Mouse (Mus musculus): ENCODE measurements around the gene Lgals3. TPM values are rescaled to one million over a fixed set of nuclear protein-coding genes. Genes with fewer than 3 reads are reported as not detected.
A peak's percentile ranks its signal among the peaks of the same experiment; 100 is the strongest.

The Lgals3 gene
- polyA plus RNA-seq, 1 experiment from 2014 or later: 2.5 TPM

DNA sequence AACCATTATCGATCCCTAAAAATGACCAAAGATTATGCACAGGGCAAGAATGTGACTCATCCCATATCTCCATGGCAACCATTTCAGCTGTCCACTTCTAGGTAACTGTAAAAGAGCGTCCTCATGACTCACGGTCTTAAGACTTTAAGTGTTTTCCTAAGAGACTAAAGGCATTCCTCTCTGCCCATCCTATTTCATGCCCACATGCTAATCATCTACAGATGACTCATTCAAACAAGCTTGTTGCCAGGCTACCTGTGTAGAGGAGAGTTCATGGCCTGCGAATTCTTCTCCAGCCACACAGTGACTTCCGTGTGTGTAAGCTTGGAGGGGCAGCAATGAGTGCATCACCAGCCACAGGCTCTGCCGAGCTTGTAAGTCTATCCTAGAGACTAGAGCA lies 4.1 kb downstream of the Lgals3 start:
- H3K4me2 ChIP-seq (replicated peaks): no peak overlapping the region
- no peaks in the 10 kb centered on the region for H3K36me3 ChIP-seq
- H3K4me3 ChIP-seq: no peak overlapping the region
- WGBS: 56% methylated on average over 6 of the region's 6 CpGs
- peaks cover 16% of the 10 kb centered on the region for H3K4me1 ChIP-seq
- no peaks in the 10 kb centered on the region for H3K9me3 ChIP-seq
- H3K9ac ChIP-seq: no peak overlapping the region
- H3K27ac ChIP-seq: no peak overlapping the region
- H3K27me3 ChIP-seq: peaks cover 22% of the 10 kb centered on the region
- ATAC-seq (ENCODE audit: insufficient number of reproducible peaks, insufficient read depth, low FRiP score, low TSS enrichment): no peak

DNA sequence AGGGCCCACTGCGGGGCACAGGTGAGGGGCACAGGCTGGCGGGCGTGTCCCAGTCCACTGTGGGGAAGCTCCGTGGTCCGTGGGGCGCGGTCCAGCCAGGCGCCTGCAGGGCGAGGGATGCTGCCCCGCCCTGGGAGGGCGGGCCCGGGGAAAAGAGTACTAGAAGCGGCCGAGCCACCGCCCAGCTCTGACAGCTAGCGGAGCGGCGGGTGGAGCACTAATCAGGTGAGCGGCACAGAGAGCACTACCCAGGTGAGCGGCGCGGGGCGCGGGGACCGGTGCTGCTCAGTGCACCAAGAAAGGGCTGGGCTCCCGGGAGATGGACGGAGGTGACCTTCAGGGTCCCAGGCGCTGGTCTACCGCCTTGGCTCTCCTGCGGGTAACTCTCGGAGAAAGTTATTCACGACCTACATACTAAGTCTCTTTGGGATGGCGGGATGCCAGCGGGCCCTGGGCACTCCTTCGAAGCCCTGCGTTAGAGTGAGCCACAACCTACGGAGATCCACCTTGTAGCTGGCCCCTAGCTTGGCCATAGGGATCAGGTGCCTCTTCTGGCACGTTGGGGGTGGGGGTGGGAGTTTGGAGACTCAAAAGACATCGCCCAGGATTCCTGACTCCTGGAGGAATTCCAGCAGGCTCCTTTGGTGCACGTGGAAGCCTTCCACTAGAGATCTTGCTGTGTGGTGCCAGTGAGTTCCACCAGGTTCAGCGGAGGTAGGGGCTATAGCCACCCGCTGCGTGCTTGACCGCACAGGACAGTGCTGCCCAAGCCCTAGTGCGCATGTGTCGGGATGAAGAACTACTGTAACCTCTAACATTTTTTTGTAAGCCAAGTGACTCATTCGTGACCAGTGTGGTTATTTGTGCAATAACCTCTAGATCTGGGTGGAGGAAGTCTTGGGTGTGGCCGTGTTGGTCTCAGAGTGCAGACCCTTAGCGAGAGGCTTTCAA lies 6.5 kb downstream of the Lgals3 start:
- Histone ChIP-seq H3K9ac (no peak overlapping the region), H3K9me3 (no peaks in the 10 kb centered on the region), H3K27me3 (peaks cover 22% of the 10 kb centered on the region), H3K4me1 (peaks cover 12% of the 10 kb centered on the region), H3K4me2 (replicated peaks) (peak overlapping the region; percentile 52), H3K4me3 (peak overlapping the region; percentile 28), H3K27ac (no peak overlapping the region), H3K36me3 (no peaks in the 10 kb centered on the region)
- WGBS: 17% methylated on average over 49 of the region's 49 CpGs
- ATAC-seq (ENCODE audit: insufficient number of reproducible peaks, insufficient read depth, low FRiP score, low TSS enrichment): no peak

DNA sequence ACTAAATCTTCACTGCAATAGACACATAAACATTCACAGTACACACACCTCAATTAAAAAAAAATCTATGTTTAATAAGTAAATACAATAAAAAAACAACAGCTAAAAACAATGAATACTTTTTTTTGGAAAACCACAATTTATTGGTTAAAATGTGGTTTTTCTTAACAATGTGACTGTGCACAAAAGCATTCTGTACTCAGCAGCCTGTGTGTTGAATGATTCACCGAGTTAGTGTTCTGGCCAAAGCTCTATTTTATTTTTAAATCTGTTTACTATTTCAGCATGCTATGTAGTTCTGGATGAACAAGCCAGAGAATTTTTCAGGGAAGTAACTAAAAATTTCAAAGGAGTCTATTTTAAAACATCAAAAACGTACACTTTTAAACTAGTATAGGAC lies 9.0 kb downstream of the Lgals3 start:
- no peaks in the 10 kb centered on the region for H3K9me3 ChIP-seq
- ATAC-seq (ENCODE audit: insufficient number of reproducible peaks, insufficient read depth, low FRiP score, low TSS enrichment): no peak
- no peak overlapping the region for H3K9ac ChIP-seq
- H3K4me3 ChIP-seq: no peak overlapping the region
- H3K4me1 ChIP-seq: peaks cover 12% of the 10 kb centered on the region
- 78% methylated on average over 2 of the region's 2 CpGs for WGBS
- H3K27me3 ChIP-seq: peaks cover 22% of the 10 kb centered on the region
- no peak overlapping the region for H3K27ac ChIP-seq
- H3K36me3 ChIP-seq: no peaks in the 10 kb centered on the region
- H3K4me2 ChIP-seq (replicated peaks): no peak overlapping the region

DNA sequence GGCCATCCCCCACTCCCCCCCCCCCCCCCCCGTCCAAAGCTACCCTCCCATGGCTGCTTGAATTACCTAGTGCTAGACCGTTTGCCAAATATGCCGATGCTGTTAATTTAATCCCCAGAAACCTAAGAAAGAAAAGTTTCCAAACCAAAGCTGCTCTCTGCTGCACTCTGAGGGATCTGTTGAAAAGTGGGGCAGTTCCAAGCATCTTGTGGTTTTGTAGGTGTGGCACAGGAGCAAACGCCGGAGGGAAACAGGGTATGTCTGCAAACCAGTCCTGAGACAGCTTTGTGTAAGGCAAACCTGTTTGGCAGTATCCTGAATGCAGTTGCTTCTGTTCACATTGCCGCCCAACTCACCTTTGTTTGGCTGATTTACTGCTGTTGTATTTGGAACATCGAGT lies 10.8 kb downstream of the Lgals3 start:
- WGBS: 59% methylated on average over 7 of the region's 7 CpGs
- ATAC-seq (ENCODE audit: insufficient number of reproducible peaks, insufficient read depth, low FRiP score, low TSS enrichment): no peak
- Histone ChIP-seq H3K27ac (no peak overlapping the region), H3K4me3 (no peak overlapping the region), H3K27me3 (peaks cover 15% of the 10 kb centered on the region), H3K9ac (no peak overlapping the region), H3K4me2 (replicated peaks) (no peak overlapping the region), H3K36me3 (no peaks in the 10 kb centered on the region), H3K9me3 (no peaks in the 10 kb centered on the region), H3K4me1 (peaks cover 9% of the 10 kb centered on the region)

DNA sequence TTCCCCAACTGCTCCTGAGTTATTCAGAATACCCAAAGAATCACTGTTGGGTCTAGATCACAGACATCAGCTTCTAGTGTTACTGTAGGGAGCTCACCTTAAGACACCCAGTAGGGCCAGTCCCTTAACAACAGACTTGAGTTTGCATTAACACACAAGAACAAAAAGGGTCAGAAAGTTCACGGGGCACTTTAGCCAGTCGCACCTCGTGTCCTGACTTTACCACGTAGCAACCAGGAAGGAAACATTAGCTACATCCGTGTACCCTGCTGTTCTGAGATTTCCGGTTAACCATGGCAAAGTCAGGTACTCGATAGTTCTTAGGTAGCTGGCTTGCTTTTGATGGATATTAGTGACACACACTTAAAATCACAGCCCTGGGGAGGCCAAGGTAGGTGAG lies 16.4 kb downstream of the Lgals3 start:
- Histone ChIP-seq H3K4me3 (no peak overlapping the region), H3K27ac (no peak overlapping the region), H3K9ac (no peak overlapping the region), H3K4me1 (no peaks in the 10 kb centered on the region), H3K4me2 (replicated peaks) (no peak overlapping the region), H3K9me3 (no peaks in the 10 kb centered on the region), H3K27me3 (no peaks in the 10 kb centered on the region), H3K36me3 (peaks cover 23% of the 10 kb centered on the region)
- 86% methylated on average over 7 of the region's 7 CpGs for WGBS
- ATAC-seq (ENCODE audit: insufficient number of reproducible peaks, insufficient read depth, low FRiP score, low TSS enrichment): no peak

DNA sequence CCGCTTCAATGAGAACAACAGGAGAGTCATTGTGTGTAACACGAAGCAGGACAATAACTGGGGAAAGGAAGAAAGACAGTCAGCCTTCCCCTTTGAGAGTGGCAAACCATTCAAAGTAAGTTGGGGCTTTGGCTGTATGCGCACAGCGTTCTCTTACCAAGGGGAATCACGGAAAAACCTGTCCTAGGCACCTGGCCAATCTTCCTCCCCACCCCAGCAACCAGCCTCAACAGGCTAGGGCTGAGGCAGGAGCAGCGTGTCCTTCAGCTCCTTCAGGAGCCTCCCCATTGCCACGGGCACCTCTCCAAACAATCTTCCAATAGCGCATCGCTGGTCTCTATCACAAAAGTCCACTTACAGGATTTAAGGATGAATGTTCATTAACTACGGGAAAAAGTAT lies 17.1 kb downstream of the Lgals3 start:
- ATAC-seq (ENCODE audit: insufficient number of reproducible peaks, insufficient read depth, low FRiP score, low TSS enrichment): no peak
- no peak overlapping the region for H3K9ac ChIP-seq
- peaks cover 29% of the 10 kb centered on the region for H3K36me3 ChIP-seq
- no peak overlapping the region for H3K27ac ChIP-seq
- H3K4me1 ChIP-seq: no peaks in the 10 kb centered on the region
- H3K4me3 ChIP-seq: no peak overlapping the region
- WGBS: 85% methylated on average over 10 of the region's 10 CpGs
- H3K9me3 ChIP-seq: no peaks in the 10 kb centered on the region
- no peak overlapping the region for H3K4me2 ChIP-seq (replicated peaks)
- H3K27me3 ChIP-seq: no peaks in the 10 kb centered on the region

DNA sequence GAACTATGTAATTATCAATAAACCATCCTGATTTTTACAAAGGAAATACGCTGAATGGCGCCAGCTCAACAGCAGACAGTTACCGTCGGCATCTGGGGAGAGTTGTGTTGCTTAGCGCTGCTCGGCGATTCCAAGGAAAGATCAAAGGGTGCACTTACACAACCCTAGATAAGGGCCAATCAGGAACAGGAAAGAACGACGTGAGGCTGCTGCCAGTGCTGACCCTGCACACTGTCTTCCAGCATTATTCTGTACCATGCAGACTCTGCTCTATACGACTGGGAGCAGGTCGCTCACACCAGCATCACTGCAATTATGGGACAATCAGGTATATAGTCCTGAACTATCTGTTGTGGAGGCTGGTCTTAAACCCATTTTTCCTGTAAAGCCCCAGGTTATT lies 18.6 kb downstream of the Lgals3 start:
- H3K9ac ChIP-seq: no peak overlapping the region
- H3K27me3 ChIP-seq: no peaks in the 10 kb centered on the region
- ATAC-seq (ENCODE audit: insufficient number of reproducible peaks, insufficient read depth, low FRiP score, low TSS enrichment): no peak
- H3K4me2 ChIP-seq (replicated peaks): no peak overlapping the region
- no peak overlapping the region for H3K4me3 ChIP-seq
- peaks cover 44% of the 10 kb centered on the region for H3K36me3 ChIP-seq
- H3K27ac ChIP-seq: no peak overlapping the region
- 88% methylated on average over 11 of the region's 11 CpGs for WGBS
- no peaks in the 10 kb centered on the region for H3K9me3 ChIP-seq
- H3K4me1 ChIP-seq: no peaks in the 10 kb centered on the region

DNA sequence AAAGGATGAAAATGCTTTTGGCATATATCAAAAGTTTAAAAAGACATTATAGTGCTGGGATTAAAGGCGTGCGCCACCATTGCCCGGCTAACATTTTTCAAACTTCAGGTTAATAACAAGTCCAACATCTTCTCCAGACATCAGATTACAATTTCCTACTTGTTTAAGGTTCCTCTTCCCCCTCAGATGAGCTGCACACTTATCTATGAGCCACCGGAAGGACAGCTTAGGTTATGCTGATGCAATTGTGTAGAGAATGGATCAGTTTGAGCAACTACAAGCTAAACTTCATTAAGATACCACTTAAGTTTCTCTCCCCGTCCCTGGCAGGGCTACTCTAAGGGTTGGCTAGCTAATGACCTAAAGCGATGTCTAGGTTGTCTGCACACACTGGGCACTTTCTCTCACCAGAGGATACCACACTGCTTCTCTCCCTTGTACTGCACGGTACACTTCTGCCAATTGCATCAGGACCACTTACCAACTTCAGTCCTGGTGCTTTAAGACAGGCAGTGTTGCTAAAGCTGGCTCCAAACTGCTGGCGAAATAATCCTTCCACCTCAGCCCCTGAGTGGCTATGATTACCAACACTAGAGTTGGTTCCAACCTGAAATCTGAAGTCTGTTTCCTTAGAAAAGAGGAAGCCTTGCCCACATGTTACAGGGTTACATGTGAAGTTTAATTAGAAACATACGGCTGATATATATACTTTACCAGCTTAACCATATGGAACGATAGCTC lies 26.0 kb downstream of the Lgals3 start:
- Histone ChIP-seq H3K27ac (no peak overlapping the region), H3K9ac (no peak overlapping the region), H3K4me2 (replicated peaks) (no peak overlapping the region), H3K4me1 (no peaks in the 10 kb centered on the region), H3K4me3 (no peak overlapping the region), H3K9me3 (no peaks in the 10 kb centered on the region), H3K27me3 (no peaks in the 10 kb centered on the region), H3K36me3 (peaks cover 77% of the 10 kb centered on the region)
- no peak for ATAC-seq (ENCODE audit: insufficient number of reproducible peaks, insufficient read depth, low FRiP score, low TSS enrichment)
- WGBS: 83% methylated on average over 10 of the region's 10 CpGs

DNA sequence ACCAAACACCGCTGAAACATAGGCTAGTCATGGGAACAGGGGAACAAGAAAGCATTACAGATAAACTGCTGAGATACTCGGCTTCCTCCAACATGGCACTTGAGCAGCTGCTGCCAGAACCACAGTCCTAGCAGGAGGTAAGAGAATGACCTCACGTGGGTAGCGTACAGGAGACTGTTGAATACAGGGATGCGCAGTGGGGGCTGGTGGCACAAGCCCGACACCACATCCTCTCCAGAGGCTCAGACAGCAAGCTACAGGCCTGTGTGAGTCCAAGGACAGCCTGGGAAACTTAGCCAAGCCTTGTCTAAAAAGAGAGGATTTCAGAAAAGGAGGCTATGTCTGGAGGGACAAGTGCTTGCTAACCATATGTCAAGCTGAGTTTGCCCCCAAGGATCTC lies 27.5 kb downstream of the Lgals3 start:
- H3K9ac ChIP-seq: no peak overlapping the region
- H3K4me3 ChIP-seq: no peak overlapping the region
- H3K4me1 ChIP-seq: no peaks in the 10 kb centered on the region
- H3K36me3 ChIP-seq: peaks cover 74% of the 10 kb centered on the region
- H3K4me2 ChIP-seq (replicated peaks): no peak overlapping the region
- H3K9me3 ChIP-seq: no peaks in the 10 kb centered on the region
- 94% methylated on average over 6 of the region's 6 CpGs for WGBS
- H3K27ac ChIP-seq: no peak overlapping the region
- ATAC-seq (ENCODE audit: insufficient number of reproducible peaks, insufficient read depth, low FRiP score, low TSS enrichment): no peak
- no peaks in the 10 kb centered on the region for H3K27me3 ChIP-seq

DNA sequence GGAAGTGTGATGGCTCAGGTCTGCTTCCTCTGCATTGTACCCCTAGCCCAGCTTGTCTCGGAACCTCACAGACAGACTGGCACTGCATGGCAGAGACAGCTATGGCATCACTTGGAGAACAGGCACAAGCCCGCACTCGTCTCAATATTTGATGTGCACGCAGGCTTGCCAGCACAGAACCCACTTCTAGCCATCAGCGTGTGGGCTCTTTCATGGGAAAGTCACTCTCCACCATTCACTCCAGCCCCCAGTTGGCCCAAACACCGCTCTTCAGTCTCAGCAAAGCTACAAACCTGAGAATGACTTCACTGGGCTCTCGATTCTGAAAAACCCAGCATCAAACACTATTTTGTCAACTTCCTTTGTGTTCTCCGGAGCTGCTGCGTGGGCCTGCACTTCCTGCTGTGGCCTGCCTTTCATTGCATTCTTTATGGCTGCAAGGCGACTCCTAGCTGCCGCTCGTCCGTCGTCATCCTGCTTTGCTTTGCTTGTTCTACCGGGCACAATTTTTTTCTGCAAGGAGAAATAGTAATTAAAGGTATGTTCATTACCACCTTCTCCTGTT lies 28.0 kb downstream of the Lgals3 start:
- H3K4me1 ChIP-seq: no peaks in the 10 kb centered on the region
- no peak overlapping the region for H3K4me2 ChIP-seq (replicated peaks)
- peaks cover 69% of the 10 kb centered on the region for H3K36me3 ChIP-seq
- no peak overlapping the region for H3K9ac ChIP-seq
- H3K27ac ChIP-seq: no peak overlapping the region
- H3K9me3 ChIP-seq: no peaks in the 10 kb centered on the region
- no peak overlapping the region for H3K4me3 ChIP-seq
- no peak for ATAC-seq (ENCODE audit: insufficient number of reproducible peaks, insufficient read depth, low FRiP score, low TSS enrichment)
- 88% methylated on average over 15 of the region's 15 CpGs for WGBS
- H3K27me3 ChIP-seq: no peaks in the 10 kb centered on the region

DNA sequence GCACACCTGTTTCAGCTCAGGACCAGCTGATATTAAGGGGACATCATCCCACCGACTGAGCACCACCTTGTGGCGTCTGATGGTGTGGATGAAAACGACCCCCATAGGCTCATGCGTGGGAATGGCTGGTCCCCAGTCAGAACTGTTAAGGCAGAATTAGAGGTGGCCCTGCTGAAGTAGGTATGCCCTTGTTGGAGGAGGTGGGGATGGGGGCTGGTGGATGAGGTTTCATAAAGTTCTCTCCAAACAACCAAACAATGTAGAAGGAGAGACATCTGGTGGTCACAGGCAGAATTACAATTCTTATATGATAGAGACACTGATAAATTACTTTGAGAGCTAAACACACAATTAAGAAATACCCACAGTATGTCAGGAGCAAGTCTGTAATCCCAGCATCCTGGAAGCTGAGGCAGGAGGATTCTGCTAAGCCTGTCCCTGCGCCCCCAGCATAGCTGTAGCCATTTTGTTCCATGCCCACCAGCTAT lies 28.7 kb downstream of the Lgals3 start:
- H3K4me3 ChIP-seq: no peak overlapping the region
- H3K27ac ChIP-seq: no peak overlapping the region
- H3K36me3 ChIP-seq: peaks cover 64% of the 10 kb centered on the region
- 67% methylated on average over 5 of the region's 5 CpGs for WGBS
- H3K9me3 ChIP-seq: no peaks in the 10 kb centered on the region
- H3K27me3 ChIP-seq: no peaks in the 10 kb centered on the region
- H3K4me1 ChIP-seq: no peaks in the 10 kb centered on the region
- H3K4me2 ChIP-seq (replicated peaks): no peak overlapping the region
- no peak for ATAC-seq (ENCODE audit: insufficient number of reproducible peaks, insufficient read depth, low FRiP score, low TSS enrichment)
- no peak overlapping the region for H3K9ac ChIP-seq

All from embryonic facial prominence, embryonic 12.5 days (tissue).